7 mouse cellular contexts compared by ENCODE assay signal in the genomic region with DNA sequence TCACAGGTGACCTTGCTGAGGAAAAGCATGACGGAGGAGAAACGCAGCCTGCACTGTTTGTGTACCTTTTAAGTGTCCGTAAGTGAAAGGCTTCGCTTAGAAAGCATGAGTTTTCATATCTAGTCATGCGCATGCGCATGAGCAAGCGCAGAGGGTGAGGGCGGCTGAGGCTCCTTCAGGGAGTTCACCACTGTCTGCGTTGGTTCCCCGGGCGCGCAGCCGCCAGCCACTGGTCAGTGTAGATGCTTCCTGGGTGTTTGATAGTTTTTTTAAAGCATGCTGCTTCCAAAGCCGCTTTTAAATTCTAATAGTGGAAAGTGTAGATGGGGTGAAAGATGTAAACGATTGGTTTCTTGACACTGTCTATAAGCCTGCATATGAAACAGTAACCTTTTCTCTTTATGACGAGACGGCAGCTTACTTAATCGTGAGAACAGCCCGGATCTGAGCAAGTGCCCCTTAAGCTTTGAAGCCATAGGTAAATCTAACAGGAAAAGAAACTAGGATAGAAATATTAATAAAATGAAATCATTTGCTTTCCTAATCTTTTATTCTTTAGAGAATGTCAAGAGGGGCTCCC. TPM values are rescaled to one million over a fixed set of nuclear protein-coding genes. Genes with fewer than 3 reads are reported as not detected.
DNase-seq lines count a peak whose midpoint lies in the region; ATAC-seq and TF ChIP-seq lines count a peak whose summit lies in the region.

No protein-coding gene starts in this region.

- no peak overlapping the region for H3K27ac ChIP-seq in heart, embryonic 11.5 days (ENCODE audit: low read depth, low read length)
- no peak overlapping the region for H3K27ac ChIP-seq in kidney, embryonic 14.5 days (ENCODE audit: low read depth, low read length)
- H3K27ac ChIP-seq in limb, embryonic 14.5 days (replicated peaks; ENCODE audit: low read depth, low read length): no peak overlapping the region
- H3K27ac ChIP-seq in midbrain, embryonic 15.5 days: peak overlapping the region; percentile 63
- H3K27ac ChIP-seq in spleen, adult 2 months (ENCODE audit: insufficient read depth, low read length): no peak overlapping the region

- H3K4me3 ChIP-seq in heart, embryonic 11.5 days (ENCODE audit: low read depth, low read length): peak overlapping the region; percentile 56
- peak overlapping the region; percentile 48 for H3K4me3 ChIP-seq in kidney, embryonic 14.5 days (ENCODE audit: low read length)
- H3K4me3 ChIP-seq in limb, embryonic 14.5 days (replicated peaks; ENCODE audit: low read length): peak overlapping the region; percentile 39
- H3K4me3 ChIP-seq in midbrain, embryonic 15.5 days: peak overlapping the region; percentile 37
- H3K4me3 ChIP-seq in spleen, adult 2 months (ENCODE audit: extremely low read depth, insufficient read depth, insufficient read length): peak overlapping the region; percentile 60

- peaks cover 21% of the 10 kb centered on the region for H3K27me3 ChIP-seq in heart, embryonic 11.5 days (ENCODE audit: control insufficient read depth, insufficient read depth, low read length)
- no peaks in the 10 kb centered on the region; the same call in 1 of the 2 replicates for H3K27me3 ChIP-seq in kidney, embryonic 14.5 days (ENCODE audit: control insufficient read depth, insufficient read depth, low read length)
- no peaks in the 10 kb centered on the region for H3K27me3 ChIP-seq in limb, embryonic 14.5 days (ENCODE audit: control insufficient read depth, insufficient read depth, low read length)
- H3K27me3 ChIP-seq in midbrain, embryonic 15.5 days (replicated peaks): no peaks in the 10 kb centered on the region
- H3K27me3 ChIP-seq in spleen, adult 2 months (ENCODE audit: control insufficient read depth, insufficient read depth, low read length): no peaks in the 10 kb centered on the region

- H3K9ac ChIP-seq in heart, embryonic 11.5 days (ENCODE audit: low read depth, low read length): peak overlapping the region; percentile 67
- peak overlapping the region; percentile 58 for H3K9ac ChIP-seq in kidney, embryonic 14.5 days (ENCODE audit: low read depth, low read length)
- H3K9ac ChIP-seq in limb, embryonic 14.5 days (ENCODE audit: low read depth, low read length, severe bottlenecking): peak overlapping the region; percentile 40
- H3K9ac ChIP-seq in midbrain, embryonic 15.5 days: peak overlapping the region; percentile 40; the same call in 1 of the 2 replicates

- H3K4me2 ChIP-seq in heart, embryonic 11.5 days: peak overlapping the region; percentile 93
- peak overlapping the region; percentile 98 for H3K4me2 ChIP-seq in kidney, embryonic 14.5 days (replicated peaks; ENCODE audit: low read depth, low read length)
- H3K4me2 ChIP-seq in limb, embryonic 14.5 days (replicated peaks; ENCODE audit: low read depth, low read length, severe bottlenecking): peak overlapping the region; percentile 86
- peak overlapping the region; percentile 66 for H3K4me2 ChIP-seq in midbrain, embryonic 15.5 days

- no peaks in the 10 kb centered on the region for H3K36me3 ChIP-seq in heart, embryonic 11.5 days (ENCODE audit: control insufficient read depth, insufficient read depth, low read length)
- H3K36me3 ChIP-seq in kidney, embryonic 14.5 days (ENCODE audit: control insufficient read depth, insufficient read depth, low read length): no peaks in the 10 kb centered on the region
- no peaks in the 10 kb centered on the region for H3K36me3 ChIP-seq in limb, embryonic 14.5 days (ENCODE audit: control insufficient read depth, insufficient read depth, low read length)
- H3K36me3 ChIP-seq in midbrain, embryonic 15.5 days (replicated peaks): peaks cover under 1% of the 10 kb centered on the region; the same call in 1 of the 2 replicates
- no peaks in the 10 kb centered on the region for H3K36me3 ChIP-seq in spleen, adult 2 months (ENCODE audit: control insufficient read depth, insufficient read depth, low read length)

- TF ChIP-seq POLR2A in brain, embryonic 14.5 days (IDR thresholded peaks at IDR 0.05; ENCODE audit: borderline replicate concordance, extremely low read depth, insufficient read depth, insufficient read length, poor library complexity, severe bottlenecking): no peak
- no peak for TF ChIP-seq POLR2A in limb, embryonic 14.5 days (IDR thresholded peaks at IDR 0.05; ENCODE audit: borderline replicate concordance, extremely low read depth, insufficient read depth, insufficient read length)
- TF ChIP-seq POLR2A in spleen, adult 2 months (IDR thresholded peaks at IDR 0.05; ENCODE audit: low read depth, low read length): no peak

- H3K9me3 ChIP-seq in heart, embryonic 11.5 days (replicated peaks; ENCODE audit: control insufficient read depth, low read length): no peaks in the 10 kb centered on the region
- no peaks in the 10 kb centered on the region for H3K9me3 ChIP-seq in kidney, embryonic 14.5 days (ENCODE audit: control insufficient read depth, low read length)
- no peaks in the 10 kb centered on the region for H3K9me3 ChIP-seq in limb, embryonic 14.5 days (ENCODE audit: control insufficient read depth, low read length)
- H3K9me3 ChIP-seq in midbrain, embryonic 15.5 days: no peaks in the 10 kb centered on the region

- WGBS in heart, embryonic 11.5 days (ENCODE audit: insufficient replicate concordance): 6% methylated on average over 19 of the region's 19 CpGs
- WGBS in kidney, embryonic 14.5 days: 6% methylated on average over 19 of the region's 19 CpGs
- 3% methylated on average over 19 of the region's 19 CpGs for WGBS in limb, embryonic 14.5 days
- WGBS in midbrain, embryonic 15.5 days: 6% methylated on average over 19 of the region's 19 CpGs
- 2% methylated on average over 19 of the region's 19 CpGs for WGBS in spleen, adult 2 months

- H3K4me1 ChIP-seq in heart, embryonic 11.5 days (ENCODE audit: control insufficient read depth, insufficient read depth, low read length): no peaks in the 10 kb centered on the region; the same call in 1 of the 2 replicates
- 0 out of 2 replicates have a peak, but pooled peaks cover 9% of the 10 kb centered on the region for H3K4me1 ChIP-seq in kidney, embryonic 14.5 days (ENCODE audit: control insufficient read depth, insufficient read depth, low read length)
- peaks cover 5% of the 10 kb centered on the region; the same call in 1 of the 2 replicates for H3K4me1 ChIP-seq in limb, embryonic 14.5 days (ENCODE audit: control insufficient read depth, insufficient read depth, low read length)
- peaks cover 28% of the 10 kb centered on the region for H3K4me1 ChIP-seq in midbrain, embryonic 15.5 days
- H3K4me1 ChIP-seq in spleen, adult 2 months (ENCODE audit: control insufficient read depth, insufficient read depth, insufficient read length): peaks cover 4% of the 10 kb centered on the region; the same call in 1 of the 2 replicates

- DNase-seq in brain, embryonic 14.5 days (ENCODE audit: low read depth): peak; percentile 92
- peak; percentile 91 for DNase-seq in limb, embryonic 14.5 days (ENCODE audit: low spot score)
- DNase-seq in spleen, adult 2 months (ENCODE audit: low read depth in 1 of 2, low spot score in 2 of 2): peak; percentile 69 to 78

- ATAC-seq in erythroid progenitor cell, adult 5-6 weeks (replicated peaks; ENCODE audit: low FRiP score, poor library complexity, severe bottlenecking): peak; percentile 87
- ATAC-seq in heart, embryonic 11.5 days (replicated peaks; ENCODE audit: insufficient number of reproducible peaks, low FRiP score, low TSS enrichment): peak; percentile 72
- ATAC-seq in kidney, embryonic 14.5 days (ENCODE audit: low FRiP score, low TSS enrichment): peak; percentile 84
- ATAC-seq in limb, embryonic 14.5 days (ENCODE audit: low FRiP score, low read depth): peak; percentile 58; the same call in 1 of the 2 replicates
- peak; percentile 87 for ATAC-seq in midbrain, embryonic 15.5 days (replicated peaks)

- no peak for TF ChIP-seq CTCF in brain, embryonic 14.5 days (IDR thresholded peaks at IDR 0.05; ENCODE audit: borderline replicate concordance, extremely low read depth, insufficient read depth, insufficient read length)
- TF ChIP-seq CTCF in spleen, adult 2 months (IDR thresholded peaks at IDR 0.05; ENCODE audit: extremely low read depth, insufficient read depth, insufficient read length, insufficient replicate concordance): no peak

RNA-seq across cellular contexts. Expression of a gene that starts 18.1 kb away (rescaled TPM):
- polyA plus RNA-seq in brain, embryonic 14.5 days (2012; rRNA removed): 50.6 and 72.2 TPM in 2 replicates
- total RNA-seq in erythroid progenitor cell, adult 5-6 weeks (2015; ENCODE audit: low replicate concordance): 13.7 and 23.1 TPM in 2 replicates
- total RNA-seq in erythroid progenitor cell, adult 5-6 weeks (2017; ENCODE audit: low replicate concordance): 20.4 and 29.0 TPM in 2 replicates
- polyA plus RNA-seq in heart, embryonic 11.5 days (2014; fragmentation: Nextera tagmentation; extraction: Ambion mirVana): 3.7 and 4.4 TPM in 2 replicates
- 3.8 and 4.2 TPM in 2 replicates for polyA plus RNA-seq in kidney, embryonic 14.5 days (2014; fragmentation: Nextera tagmentation; extraction: Ambion mirVana)
- polyA plus RNA-seq in limb, embryonic 14.5 days (2012; rRNA removed): 8.4 and 9.3 TPM in 2 replicates
- polyA plus RNA-seq in limb, embryonic 14.5 days (2014; fragmentation: Nextera tagmentation; extraction: Ambion mirVana): 13.0 and 15.5 TPM in 2 replicates
- 103 TPM in 2 replicates for polyA plus RNA-seq in midbrain, embryonic 15.5 days (2015; fragmentation: Nextera tagmentation; extraction: Ambion mirVana)
- polyA plus RNA-seq in spleen, adult 2 months (2012; rRNA removed): 5.1 and 5.9 TPM in 2 replicates
